Mouse (Mus musculus): ENCODE measurements around the gene Lpo.
A peak's percentile ranks its signal among the peaks of the same experiment; 100 is the strongest.

Lpo gene

GRCm38 (mm10) chr11:87802621-87803020 lies 25.5 kb downstream of the Lpo start:
- peak; percentile 33 to 53 for DNase-seq

- no peak for DNase-seq
These were observed 26.3 kb downstream of the Lpo start for GRCm38 (mm10) chr11:87801711-87802275.

GRCm38 (mm10) chr11:87793460-87793859 lies 34.6 kb downstream of the Lpo start, which contains the start of gene Mpo:
Gene Mpo (plus strand): TSS chr11:87793581.
- no peak for DNase-seq

- DNase-seq = no peak
These were observed 38.0 kb downstream of the Lpo start for GRCm38 (mm10) chr11:87790088-87790487.

- DNase-seq = no peak
These were observed 48.0 kb downstream of the Lpo start for GRCm38 (mm10) chr11:87780130-87780529.

- no peak for DNase-seq
These were observed 48.7 kb downstream of the Lpo start for GRCm38 (mm10) chr11:87779392-87779791.

GRCm38 (mm10) chr11:87778915-87779314 lies 49.2 kb downstream of the Lpo start:
- DNase-seq = no peak

- DNase-seq = peak; percentile 77 to 81
These were observed 49.9 kb downstream of the Lpo start for GRCm38 (mm10) chr11:87778100-87778765.

- no peak for DNase-seq
These were observed 55.7 kb downstream of the Lpo start for GRCm38 (mm10) chr11:87772354-87772753.

GRCm38 (mm10) chr11:87770989-87771388 lies 57.1 kb downstream of the Lpo start:
- DNase-seq = peak; percentile 84 to 91

GRCm38 (mm10) chr11:87768745-87769144 lies 59.3 kb downstream of the Lpo start:
- no peak for DNase-seq

- peak; percentile 68 to 71 for DNase-seq
These were observed 63.9 kb downstream of the Lpo start for GRCm38 (mm10) chr11:87763988-87764876.

- peak; percentile 85 to 88 for DNase-seq
These were observed 64.5 kb downstream of the Lpo start for GRCm38 (mm10) chr11:87763511-87763987.

GRCm38 (mm10) chr11:87762702-87763385 lies 65.2 kb downstream of the Lpo start:
- peak; percentile 59 to 63 for DNase-seq

GRCm38 (mm10) chr11:87761806-87762701 lies 66.0 kb downstream of the Lpo start:
- peak in 1 of 2 experiments; percentile 34 for DNase-seq

- DNase-seq = peak; percentile 43 to 54
These were observed 66.8 kb downstream of the Lpo start for GRCm38 (mm10) chr11:87761181-87761721.

GRCm38 (mm10) chr11:87760301-87761081 lies 67.6 kb downstream of the Lpo start, which contains the start of gene Tspoap1:
Gene Tspoap1 (plus strand): TSS chr11:87760541.
- peak; percentile 85 to 87 for DNase-seq

GRCm38 (mm10) chr11:87759609-87760005 lies 68.5 kb downstream of the Lpo start:
- DNase-seq = peak; percentile 68 to 74

- DNase-seq = no peak
These were observed 69.0 kb downstream of the Lpo start for GRCm38 (mm10) chr11:87758957-87759608.
